Mouse (Mus musculus) stomach, embryonic 14.5 days (tissue): ENCODE measurements at regions not wholly inside any gene's neighbourhood (a gene's known extent, or its start where the extent isn't known, plus 50 kb on each side); places are given as distances from the start of the nearest gene placed in this dataset.
"Not testable (repeated sequence)": the region's sequence is repeated elsewhere in the genome, so short reads cannot be mapped to it uniquely, and the experiment has no call there.

ENCODE experiments used
- ATAC-seq: fragments of 200-750 bp; cut with Nextera tagmentation; 2 replicates; pipeline ENCODE4 v1.8.0; 2017; ENCODE audit warnings: low read depth, moderate TSS enrichment; ENCODE audit not compliant: insufficient number of reproducible peaks, insufficient read depth, low FRiP score
- H3K27ac ChIP-seq: fragments of 300-500 bp; sonication (generic); 2 replicates; pipeline ENCODE4 v1.5.1; 2014; ENCODE audit warnings: mild to moderate bottlenecking, low read length, moderate library complexity, mixed read lengths
- H3K27me3 ChIP-seq: fragments of 300-500 bp; sonication (generic); 2 replicates; pipeline ENCODE4 v1.6.1; 2014; ENCODE audit warnings: low read length, control low read depth, mixed read lengths; ENCODE audit not compliant: control insufficient read depth, insufficient read depth
- H3K36me3 ChIP-seq: fragments of 300-500 bp; sonication (generic); 2 replicates; pipeline ENCODE4 v1.6.1; 2014; ENCODE audit warnings: mild to moderate bottlenecking, control low read depth, low read length, moderate library complexity, mixed read lengths; ENCODE audit not compliant: control insufficient read depth, insufficient read depth
- H3K4me1 ChIP-seq: fragments of 300-500 bp; sonication (generic); 2 replicates; pipeline ENCODE4 v1.6.1; 2014; ENCODE audit warnings: low read length, control low read depth, mixed read lengths; ENCODE audit not compliant: control insufficient read depth, insufficient read depth
- H3K4me2 ChIP-seq: fragments of 300-500 bp; sonication (generic); replicated peaks from 2 replicates; pipeline ENCODE4 v1.6.1; 2014; ENCODE audit warnings: low read depth, low read length, control low read depth
- H3K4me3 ChIP-seq: fragments of 300-500 bp; sonication (generic); 2 replicates; pipeline ENCODE4 v1.5.1; 2014; ENCODE audit warnings: low read depth, low read length, control low read depth
- H3K9ac ChIP-seq: fragments of 300-500 bp; sonication (generic); replicated peaks from 2 replicates; pipeline ENCODE4 v1.6.1; 2014; ENCODE audit warnings: low read depth, mild to moderate bottlenecking, control low read depth, low read length, moderate library complexity, mixed read lengths
- H3K9me3 ChIP-seq: fragments of 300-500 bp; sonication (generic); 2 replicates; pipeline ENCODE4 v1.6.1; 2016; ENCODE audit warnings: low read depth, low read length, control low read depth; ENCODE audit not compliant: control insufficient read depth
- WGBS: fragments of 180-500 bp; shearing (Covaris S2); extraction: QIAGEN DNeasy Blood & Tissue Kit; methylation state at CpG from one replicate; pipeline ENCODE4 v1.1.7; 2014; 5-methylcytosine and 5-hydroxymethylcytosine counted together

- H3K9ac ChIP-seq, H3K4me1 ChIP-seq, H3K36me3 ChIP-seq, H3K9me3 ChIP-seq, H3K27me3 ChIP-seq: not testable (repeated sequence)
- Histone ChIP-seq H3K27ac (peak overlapping the region; percentile 71; the same call in 1 of the 2 replicates), H3K4me2 (peak overlapping the region; percentile 51), H3K4me3 (0 out of 2 replicates have a peak overlapping the region, but pooled peaks have one; percentile 44)
- ATAC-seq = peak; percentile 30; the same call in 1 of the 2 replicates
- WGBS = 30% methylated on average over 1 of the region's 1 CpGs
Measured at GRCm38 (mm10) chr15:32781609-32782008, 537.0 kb downstream of the Sema5a start.

GRCm38 (mm10) chr15:32799222-32799621 is 554.6 kb downstream of the Sema5a start:
- H3K4me2 ChIP-seq = no peak overlapping the region
- peaks cover 5% of the 10 kb centered on the region for H3K36me3 ChIP-seq
- no peaks in the 10 kb centered on the region for H3K27me3 ChIP-seq
- no peak for ATAC-seq
- WGBS = 95% methylated on average over 1 of the region's 1 CpGs
- no peak overlapping the region for H3K27ac ChIP-seq
- H3K4me3 ChIP-seq = no peak overlapping the region
- H3K9me3 ChIP-seq = peaks cover 27% of the 10 kb centered on the region
- H3K9ac ChIP-seq = no peak overlapping the region
- no peaks in the 10 kb centered on the region for H3K4me1 ChIP-seq

GRCm38 (mm10) chr15:32810849-32811632 is 566.4 kb downstream of the Sema5a start:
- Histone ChIP-seq H3K4me3 (no peak overlapping the region), H3K9ac (no peak overlapping the region), H3K9me3 (no peaks in the 10 kb centered on the region; the same call in 1 of the 2 replicates), H3K27ac (no peak overlapping the region), H3K4me1 (no peaks in the 10 kb centered on the region), H3K36me3 (no peaks in the 10 kb centered on the region), H3K27me3 (no peaks in the 10 kb centered on the region), H3K4me2 (no peak overlapping the region)
- WGBS = 59% methylated on average over 2 of the region's 2 CpGs
- no peak for ATAC-seq

GRCm38 (mm10) chr15:32839966-32840365 is 595.4 kb downstream of the Sema5a start:
- no peak for ATAC-seq
- no peak overlapping the region for H3K9ac ChIP-seq

More at GRCm38 (mm10) chr15:32839966-32840365, 595.4 kb downstream of the Sema5a start:
- H3K4me1 ChIP-seq = no peaks in the 10 kb centered on the region
- H3K27ac ChIP-seq = no peak overlapping the region
- no peaks in the 10 kb centered on the region for H3K36me3 ChIP-seq
- H3K4me3 ChIP-seq = no peak overlapping the region
- no peaks in the 10 kb centered on the region for H3K27me3 ChIP-seq
- no peak overlapping the region for H3K4me2 ChIP-seq
- H3K9me3 ChIP-seq = no peaks in the 10 kb centered on the region
- 48% methylated on average over 1 of the region's 1 CpGs for WGBS
